Mouse (Mus musculus) kidney, adult 2 months (tissue): ENCODE results near the gene Atp6v1b1. TPM values are rescaled to one million over a fixed set of nuclear protein-coding genes. Genes with fewer than 3 reads are reported as not detected.

Experiments used
- DNase-seq: peaks from one replicate; pipeline ENCODE4 v3.0.0; 2021
- H3K27ac ChIP-seq: fragments of 200-500 bp; 2 replicates; pipeline ENCODE4 v1.5.1; 2012; ENCODE audit warnings: low read depth, low read length, control low read depth, inconsistent platforms; ENCODE audit not compliant: insufficient read depth
- H3K27me3 ChIP-seq: fragments of 200-500 bp; replicated peaks from 2 replicates; pipeline ENCODE4 v1.6.1; 2012; ENCODE audit warnings: mild to moderate bottlenecking, moderate library complexity, low read length, inconsistent platforms; ENCODE audit not compliant: control insufficient read depth, insufficient read depth
- H3K36me3 ChIP-seq: fragments of 200-500 bp; 2 replicates; pipeline ENCODE4 v1.6.1; 2012; ENCODE audit warnings: mild to moderate bottlenecking, moderate library complexity, low read length, inconsistent platforms; ENCODE audit not compliant: control insufficient read depth, insufficient read depth
- H3K4me1 ChIP-seq: fragments of 200-500 bp; 2 replicates; pipeline ENCODE4 v1.6.1; 2011; ENCODE audit warnings: low read length; ENCODE audit not compliant: control insufficient read depth, insufficient read depth
- H3K4me3 ChIP-seq: fragments of 200-500 bp; 2 replicates; pipeline ENCODE4 v1.5.1; 2011; ENCODE audit warnings: mild to moderate bottlenecking, low read depth, low read length, control low read depth; ENCODE audit not compliant: insufficient read depth
- CTCF ChIP-seq: fragments of 200-500 bp; conservative IDR thresholded peaks from 2 replicates; pipeline ENCODE4 v1.5.1; 2011; ENCODE audit warnings: low read depth, mild to moderate bottlenecking, control low read depth, low read length, moderate library complexity, mixed read lengths; ENCODE audit not compliant: insufficient read depth, insufficient read length
- POLR2A ChIP-seq: fragments of 200-500 bp; IDR thresholded peaks from one replicate; pipeline ENCODE4 v1.6.1; 2011; ENCODE audit warnings: low read depth, low read length, control low read depth
- WGBS: fragments of 180-500 bp; shearing (Covaris S2); methylation state at CpG from one replicate; pipeline ENCODE4 v1.1.7; 2018; 5-methylcytosine and 5-hydroxymethylcytosine counted together
- polyA plus RNA-seq: library from polyadenylated mRNA; depleted of rRNA; stranded (reverse); fragments of >200 nt; gene quantifications from 2 replicates; pipeline ENCODE4 v1.2.3, GENCODE M21; 2012

Gene Atp6v1b1
- polyA plus RNA-seq, 1 experiment, result 137 TPM

GRCm38 (mm10) chr6:83711067-83711675 is 31.6 kb upstream of the Atp6v1b1 start, which contains the start of gene Vax2:
TSS of gene Vax2 (plus strand) at chr6:83711264.
- TF ChIP-seq CTCF (no peak), POLR2A (no peak)
- Histone ChIP-seq H3K4me3 (peak within 1 kb of the TSS; percentile 14; the same call in 1 of the 2 replicates), H3K36me3 (no peaks in the 10 kb centered on the region), H3K4me1 (no peaks in the 10 kb centered on the region), H3K27me3 (peaks cover 12% of the 10 kb centered on the region), H3K27ac (no peak within 1 kb of the TSS)
- 2% methylated on average over 41 of the region's 46 CpGs for WGBS
- peak; percentile 73 for DNase-seq

- DNase-seq, result no peak
- Histone ChIP-seq H3K36me3 (no peaks in the 10 kb centered on the region), H3K4me1 (no peaks in the 10 kb centered on the region), H3K4me3 (no peak overlapping the region), H3K27ac (no peak overlapping the region), H3K27me3 (peaks cover 12% of the 10 kb centered on the region)
- no peak for TF ChIP-seq POLR2A
- TF ChIP-seq CTCF, result no peak
- 6% methylated on average over 45 of the region's 45 CpGs for WGBS
These were observed 30.9 kb upstream of the Atp6v1b1 start for GRCm38 (mm10) chr6:83711725-83712475.

- TF ChIP-seq POLR2A (no peak), CTCF (no peak)
- DNase-seq, result no peak
- no peak overlapping the region for H3K4me3 ChIP-seq
- H3K27ac ChIP-seq, result no peak overlapping the region
- peaks cover 12% of the 10 kb centered on the region for H3K27me3 ChIP-seq
- WGBS, result 11% methylated on average over 12 of the region's 12 CpGs
- H3K36me3 ChIP-seq, result no peaks in the 10 kb centered on the region
- H3K4me1 ChIP-seq, result no peaks in the 10 kb centered on the region
These were observed 29.3 kb upstream of the Atp6v1b1 start for GRCm38 (mm10) chr6:83713271-83714136.

- 7% methylated on average over 34 of the region's 34 CpGs for WGBS
- TF ChIP-seq POLR2A (no peak), CTCF (no peak)
- no peak overlapping the region for H3K27ac ChIP-seq
- no peaks in the 10 kb centered on the region for H3K36me3 ChIP-seq
- H3K4me1 ChIP-seq, result no peaks in the 10 kb centered on the region
- no peak for DNase-seq
- H3K27me3 ChIP-seq, result peaks cover 10% of the 10 kb centered on the region
- H3K4me3 ChIP-seq, result no peak overlapping the region
These were observed 28.3 kb upstream of the Atp6v1b1 start for GRCm38 (mm10) chr6:83714221-83715123.

- 11% methylated on average over 30 of the region's 30 CpGs for WGBS
- no peak for TF ChIP-seq POLR2A
- TF ChIP-seq CTCF, result no peak
- no peaks in the 10 kb centered on the region for H3K36me3 ChIP-seq
- no peaks in the 10 kb centered on the region for H3K4me1 ChIP-seq
- H3K27me3 ChIP-seq, result peaks cover 8% of the 10 kb centered on the region
- DNase-seq, result no peak
- no peak overlapping the region for H3K27ac ChIP-seq
- H3K4me3 ChIP-seq, result no peak overlapping the region
These were observed 27.2 kb upstream of the Atp6v1b1 start for GRCm38 (mm10) chr6:83715461-83716196.

- peaks cover 6% of the 10 kb centered on the region for H3K27me3 ChIP-seq
- TF ChIP-seq POLR2A (no peak), CTCF (no peak)
- WGBS, result 11% methylated on average over 8 of the region's 8 CpGs
These were observed 25.8 kb upstream of the Atp6v1b1 start for GRCm38 (mm10) chr6:83717026-83717425.

More at GRCm38 (mm10) chr6:83717026-83717425, 25.8 kb upstream of the Atp6v1b1 start:
- Histone ChIP-seq H3K4me1 (no peaks in the 10 kb centered on the region), H3K27ac (no peak overlapping the region), H3K4me3 (no peak overlapping the region), H3K36me3 (no peaks in the 10 kb centered on the region)
- no peak for DNase-seq
